Mouse (Mus musculus) heart, embryonic 15.5 days (tissue): ENCODE measurements around the gene Pex16. TPM values are rescaled to one million over a fixed set of nuclear protein-coding genes. Genes with fewer than 3 reads are reported as not detected.
A peak's percentile ranks its signal among the peaks of the same experiment; 100 is the strongest.

Experiments used
- ATAC-seq: fragments of 200-750 bp; cut with Nextera tagmentation; replicated peaks from 2 replicates; pipeline ENCODE4 v1.8.0; 2017; ENCODE audit warnings: low read depth, moderate TSS enrichment; ENCODE audit not compliant: insufficient number of reproducible peaks, insufficient read depth, low FRiP score
- H3K27ac ChIP-seq: fragments of 300-500 bp; sonication (generic); 2 replicates; pipeline ENCODE4 v1.5.1; 2015; ENCODE audit warnings: mild to moderate bottlenecking, inconsistent platforms
- H3K27me3 ChIP-seq: fragments of 300-500 bp; sonication (generic); 2 replicates; pipeline ENCODE4 v1.6.1; 2015; ENCODE audit warnings: inconsistent platforms
- H3K36me3 ChIP-seq: fragments of 300-500 bp; sonication (generic); 2 replicates; pipeline ENCODE4 v1.6.1; 2015; ENCODE audit warnings: mild to moderate bottlenecking, inconsistent platforms
- H3K4me1 ChIP-seq: fragments of 300-500 bp; sonication (generic); replicated peaks from 2 replicates; pipeline ENCODE4 v1.6.1; 2015; ENCODE audit warnings: inconsistent platforms
- H3K4me2 ChIP-seq: fragments of 300-500 bp; sonication (generic); 2 replicates; pipeline ENCODE4 v1.6.1; 2015; ENCODE audit warnings: inconsistent platforms, mild to moderate bottlenecking, moderate library complexity
- H3K4me3 ChIP-seq: fragments of 300-500 bp; sonication (generic); 2 replicates; pipeline ENCODE4 v1.5.1; 2015; ENCODE audit warnings: mild to moderate bottlenecking, inconsistent platforms
- H3K9ac ChIP-seq: fragments of 300-500 bp; sonication (generic); 2 replicates; pipeline ENCODE4 v1.6.1; 2015; ENCODE audit warnings: mild to moderate bottlenecking, inconsistent platforms
- H3K9me3 ChIP-seq: fragments of 300-500 bp; sonication (generic); replicated peaks from 2 replicates; pipeline ENCODE4 v1.6.1; 2016; ENCODE audit warnings: inconsistent platforms
- WGBS: fragments of 180-500 bp; shearing (Covaris S2); methylation state at CpG from one replicate; pipeline ENCODE4 v1.1.7; 2015; ENCODE audit warnings: mixed read lengths; 5-methylcytosine and 5-hydroxymethylcytosine counted together
- polyA plus RNA-seq: library from polyadenylated mRNA; unstranded; fragments of >200 nt; fragmentation: Nextera tagmentation; extraction: Ambion mirVana; gene quantifications from 2 replicates; pipeline ENCODE4 v1.2.1, GENCODE M21; 2015

Pex16 gene
- polyA plus RNA-seq, 1 experiment from 2014 or later: 14.8 TPM

DNA sequence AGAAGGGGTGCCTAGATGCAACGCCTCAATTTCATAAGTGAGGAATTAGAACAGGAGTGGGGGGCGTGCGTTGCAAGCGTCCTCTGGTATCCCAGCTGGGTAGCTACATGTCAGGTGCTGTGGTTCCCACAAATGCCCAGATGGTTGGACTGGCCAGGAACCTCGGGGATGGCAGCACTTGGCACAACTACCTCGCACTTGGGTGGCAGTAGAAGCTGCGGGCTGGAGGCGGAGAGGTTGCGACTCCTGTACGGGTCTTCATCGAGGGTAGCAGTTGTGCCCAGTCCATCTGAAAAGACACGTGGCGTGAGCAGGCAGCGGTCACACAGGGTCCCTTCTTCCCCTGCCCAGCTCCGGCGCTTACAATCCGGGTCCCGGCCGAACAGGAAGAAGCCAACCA is 4.1 kb upstream of the Pex16 start:
- Histone ChIP-seq H3K4me2 (peak overlapping the region; percentile 75), H3K9ac (peak overlapping the region; percentile 8; the same call in 1 of the 2 replicates), H3K4me3 (peak overlapping the region; percentile 44), H3K27ac (no peak overlapping the region), H3K9me3 (no peaks in the 10 kb centered on the region), H3K27me3 (peaks cover 56% of the 10 kb centered on the region), H3K4me1 (peaks cover 26% of the 10 kb centered on the region), H3K36me3 (no peaks in the 10 kb centered on the region)
- no peak for ATAC-seq
- WGBS: 10% methylated on average over 19 of the region's 19 CpGs

DNA sequence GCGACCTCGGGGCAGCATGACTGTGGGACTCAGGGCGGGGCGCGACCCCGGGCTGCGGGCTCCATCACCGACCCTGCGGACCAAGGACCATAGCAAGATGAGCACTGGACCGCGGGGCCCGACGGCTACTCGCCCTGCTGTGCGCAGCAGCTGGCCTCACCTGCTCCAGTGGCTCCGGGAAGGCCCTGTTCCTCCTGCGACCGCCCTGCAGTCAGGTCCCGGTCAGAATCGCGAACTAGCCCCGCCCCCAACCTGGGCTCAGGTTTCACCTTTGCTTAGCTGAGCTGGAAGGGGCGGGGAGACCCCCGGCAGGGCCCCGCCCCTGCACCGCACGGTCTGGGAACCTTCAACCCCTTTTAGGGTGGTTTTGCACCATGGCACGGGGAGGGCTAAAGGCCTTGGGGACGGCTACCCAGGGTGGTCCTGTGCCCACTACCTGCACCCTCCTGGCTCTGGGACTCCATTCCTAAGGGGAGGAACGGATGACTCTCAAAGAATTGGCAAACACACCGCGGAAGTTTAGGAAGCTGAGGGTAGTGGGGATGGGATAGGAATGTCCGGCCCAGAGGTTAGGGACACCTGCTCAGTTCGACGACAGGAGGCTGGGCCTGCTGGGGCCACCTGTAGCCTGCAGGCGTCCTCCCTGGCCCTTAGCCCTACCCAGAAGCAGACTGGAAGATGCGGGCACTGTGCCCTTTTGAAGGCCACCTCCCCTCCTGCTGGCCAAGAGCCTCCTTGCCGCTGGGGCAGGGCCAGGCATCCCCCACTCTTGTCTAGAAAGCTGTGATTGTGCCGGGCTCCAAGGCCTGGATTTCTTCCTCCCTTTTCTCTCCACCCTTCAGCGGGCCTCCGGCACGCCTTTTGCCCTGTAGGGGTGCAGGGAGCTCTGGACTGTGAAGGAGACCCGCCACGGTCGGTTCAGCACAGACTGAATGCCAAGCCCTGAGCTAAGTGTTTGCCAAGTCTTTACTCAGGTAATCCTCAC is 3.4 kb upstream of the Pex16 start:
- Histone ChIP-seq H3K27ac (peak overlapping the region; percentile 3; the same call in 1 of the 2 replicates), H3K36me3 (no peaks in the 10 kb centered on the region), H3K4me2 (peak overlapping the region; percentile 75), H3K4me1 (peaks cover 32% of the 10 kb centered on the region), H3K4me3 (peak overlapping the region; percentile 44), H3K9ac (peak overlapping the region; percentile 8; the same call in 1 of the 2 replicates), H3K27me3 (peaks cover 56% of the 10 kb centered on the region), H3K9me3 (no peaks in the 10 kb centered on the region)
- 5% methylated on average over 44 of the region's 45 CpGs for WGBS
- ATAC-seq: no peak

GRCm38 (mm10) chr2:92371971-92372690 is 2.3 kb upstream of the Pex16 start:
- 38% methylated on average over 10 of the region's 10 CpGs for WGBS
- Histone ChIP-seq H3K36me3 (no peaks in the 10 kb centered on the region), H3K27me3 (peaks cover 56% of the 10 kb centered on the region), H3K4me3 (no peak overlapping the region), H3K27ac (peak overlapping the region; percentile 48; the same call in 1 of the 2 replicates), H3K9ac (no peak overlapping the region), H3K4me1 (peaks cover 36% of the 10 kb centered on the region), H3K4me2 (no peak overlapping the region), H3K9me3 (no peaks in the 10 kb centered on the region)
- ATAC-seq: no peak

DNA sequence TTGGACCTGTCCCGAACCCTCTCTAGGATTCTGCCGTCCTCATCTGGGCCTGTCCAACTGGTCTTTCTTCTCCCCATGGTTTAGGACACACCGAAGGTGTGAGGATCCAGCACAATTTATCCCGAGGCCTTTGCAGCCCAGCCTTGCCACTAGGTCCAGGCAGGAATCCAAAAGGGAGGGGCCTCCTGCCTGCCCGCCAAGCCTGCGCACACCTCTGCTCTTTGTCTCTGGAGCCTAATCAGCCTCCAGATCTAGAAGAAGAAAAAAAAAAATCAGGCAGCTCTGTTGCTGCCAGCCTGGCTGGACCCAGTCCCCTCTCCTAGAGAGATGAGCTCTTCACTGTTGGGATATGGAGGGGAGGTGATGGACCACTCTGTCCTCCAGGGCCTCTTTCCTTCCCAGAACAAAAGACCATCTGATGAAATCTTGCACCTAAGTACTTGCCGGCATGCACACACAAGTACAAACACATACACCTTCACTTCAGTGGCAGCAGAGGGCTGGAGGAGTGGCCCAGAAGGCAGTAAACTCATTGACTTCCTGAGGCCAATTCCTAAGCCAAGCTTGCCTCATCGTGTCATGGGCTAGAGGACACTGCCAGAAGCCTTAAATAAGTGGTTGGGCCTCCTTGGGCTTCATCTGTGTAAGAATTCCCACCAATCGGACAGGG is 1.6 kb upstream of the Pex16 start:
- peak overlapping the region; percentile 48; the same call in 1 of the 2 replicates for H3K27ac ChIP-seq
- 0 out of 2 replicates have a peak, but pooled peaks cover 2% of the 10 kb centered on the region for H3K36me3 ChIP-seq
- no peak for ATAC-seq
- H3K4me3 ChIP-seq: no peak overlapping the region
- H3K9ac ChIP-seq: no peak overlapping the region
- no peaks in the 10 kb centered on the region for H3K9me3 ChIP-seq
- 60% methylated on average over 9 of the region's 9 CpGs for WGBS
- no peak overlapping the region for H3K4me2 ChIP-seq
- H3K4me1 ChIP-seq: peaks cover 36% of the 10 kb centered on the region
- H3K27me3 ChIP-seq: peaks cover 55% of the 10 kb centered on the region

DNA sequence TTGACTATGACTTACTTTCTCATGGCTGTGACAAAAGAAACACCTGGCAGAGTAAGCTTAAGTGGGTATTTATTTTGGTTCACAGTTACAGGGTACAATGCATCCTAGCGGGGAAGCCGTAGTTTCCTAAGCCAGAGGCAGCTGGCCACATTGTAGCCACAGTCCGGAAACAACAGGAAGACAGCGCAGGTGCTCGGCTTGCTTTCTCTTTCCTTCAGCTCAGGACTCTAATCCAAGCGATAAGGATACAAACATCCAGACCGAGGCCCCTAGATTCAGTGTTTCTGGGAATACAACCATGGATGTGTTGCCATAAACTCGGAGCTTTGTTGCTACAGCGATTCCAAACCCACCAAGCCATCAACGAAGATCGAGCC is 1.1 kb upstream of the Pex16 start:
- Histone ChIP-seq H3K36me3 (0 out of 2 replicates have a peak, but pooled peaks cover 7% of the 10 kb centered on the region), H3K9ac (no peak overlapping the region), H3K4me2 (no peak overlapping the region; the same call in 1 of the 2 replicates), H3K4me1 (peaks cover 36% of the 10 kb centered on the region), H3K27me3 (peaks cover 51% of the 10 kb centered on the region), H3K4me3 (no peak overlapping the region), H3K9me3 (no peaks in the 10 kb centered on the region), H3K27ac (peak overlapping the region; percentile 48; the same call in 1 of the 2 replicates)
- no peak for ATAC-seq
- WGBS: 76% methylated on average over 11 of the region's 11 CpGs

GRCm38 (mm10) chr2:92375099-92375623 is 685 bp downstream of the Pex16 start:
- peaks cover 34% of the 10 kb centered on the region for H3K27me3 ChIP-seq
- ATAC-seq: peak; percentile 95
- H3K9me3 ChIP-seq: no peaks in the 10 kb centered on the region
- peaks cover 35% of the 10 kb centered on the region for H3K4me1 ChIP-seq
- WGBS: 1% methylated on average over 29 of the region's 29 CpGs
- H3K9ac ChIP-seq: peak overlapping the region; percentile 73
- H3K27ac ChIP-seq: peak overlapping the region; percentile 84
- H3K4me2 ChIP-seq: peak overlapping the region; percentile 85
- H3K36me3 ChIP-seq: peaks cover 20% of the 10 kb centered on the region
- H3K4me3 ChIP-seq: peak overlapping the region; percentile 75

GRCm38 (mm10) chr2:92375788-92376187 is 1.3 kb downstream of the Pex16 start:
- Histone ChIP-seq H3K4me3 (peak overlapping the region; percentile 75), H3K27me3 (peaks cover 27% of the 10 kb centered on the region), H3K27ac (peak overlapping the region; percentile 84), H3K4me2 (peak overlapping the region; percentile 85), H3K4me1 (peaks cover 29% of the 10 kb centered on the region), H3K9me3 (no peaks in the 10 kb centered on the region), H3K9ac (peak overlapping the region; percentile 73), H3K36me3 (peaks cover 23% of the 10 kb centered on the region)
- no peak for ATAC-seq
- 18% methylated on average over 10 of the region's 10 CpGs for WGBS

- no peak for ATAC-seq
- 78% methylated on average over 6 of the region's 6 CpGs for WGBS
- peak overlapping the region; percentile 73; the same call in 1 of the 2 replicates for H3K9ac ChIP-seq
- no peaks in the 10 kb centered on the region for H3K9me3 ChIP-seq
- peaks cover 22% of the 10 kb centered on the region for H3K27me3 ChIP-seq
- peak overlapping the region; percentile 75 for H3K4me3 ChIP-seq
- peak overlapping the region; percentile 85 for H3K4me2 ChIP-seq
- peaks cover 25% of the 10 kb centered on the region for H3K36me3 ChIP-seq
- H3K27ac ChIP-seq: no peak overlapping the region
- peaks cover 24% of the 10 kb centered on the region for H3K4me1 ChIP-seq
Measured at GRCm38 (mm10) chr2:92376300-92376699, 1.8 kb downstream of the Pex16 start.

GRCm38 (mm10) chr2:92377320-92377719 is 2.8 kb downstream of the Pex16 start:
- WGBS: 92% methylated on average over 7 of the region's 7 CpGs
- Histone ChIP-seq H3K9me3 (no peaks in the 10 kb centered on the region), H3K9ac (no peak overlapping the region), H3K27ac (no peak overlapping the region), H3K36me3 (peaks cover 27% of the 10 kb centered on the region), H3K4me2 (no peak overlapping the region), H3K4me1 (peaks cover 21% of the 10 kb centered on the region), H3K4me3 (no peak overlapping the region), H3K27me3 (peaks cover 13% of the 10 kb centered on the region)
- ATAC-seq: no peak

DNA sequence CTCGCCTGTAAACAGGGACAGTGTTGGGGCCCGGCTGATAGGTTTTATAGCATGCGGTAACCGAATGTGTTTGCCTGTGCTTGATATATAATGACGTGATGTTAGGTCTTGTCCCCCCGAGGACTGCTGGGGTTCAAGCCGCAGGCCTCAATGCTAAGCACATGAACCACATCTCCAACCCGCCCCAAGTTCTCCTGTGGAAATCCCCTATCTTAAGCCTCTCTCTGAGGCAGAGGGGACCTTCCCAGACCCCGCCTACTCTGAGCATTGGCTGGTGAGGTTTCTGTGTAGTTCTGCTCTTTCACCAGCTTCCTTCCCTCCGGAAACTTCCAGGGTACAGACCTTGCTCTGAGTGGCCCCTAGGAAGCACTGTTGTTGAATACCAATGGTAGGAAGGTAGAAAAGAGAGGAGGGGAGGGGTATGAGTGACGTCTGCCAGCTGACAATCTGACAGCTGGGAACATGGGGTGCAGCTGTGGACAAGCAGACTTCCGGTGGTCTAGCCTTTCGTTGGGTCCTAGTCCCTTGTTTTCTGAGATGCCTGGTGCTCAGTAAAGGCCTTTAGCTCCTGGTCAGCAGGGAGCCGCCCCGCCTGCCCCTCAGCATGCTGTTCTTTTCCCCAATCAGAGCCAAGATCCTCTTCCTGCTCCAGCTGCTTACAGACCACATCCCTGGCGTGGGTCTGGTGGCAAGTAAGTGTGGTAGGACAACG is 5.5 kb downstream of the Pex16 start:
- H3K9me3 ChIP-seq: no peaks in the 10 kb centered on the region
- no peak overlapping the region for H3K4me3 ChIP-seq
- peaks cover 10% of the 10 kb centered on the region for H3K4me1 ChIP-seq
- H3K9ac ChIP-seq: no peak overlapping the region
- peaks cover 27% of the 10 kb centered on the region for H3K36me3 ChIP-seq
- ATAC-seq: no peak
- no peaks in the 10 kb centered on the region for H3K27me3 ChIP-seq
- 77% methylated on average over 17 of the region's 17 CpGs for WGBS
- H3K27ac ChIP-seq: no peak overlapping the region
- no peak overlapping the region for H3K4me2 ChIP-seq
